Mouse (Mus musculus) embryonic facial prominence, embryonic 12.5 days (tissue): ENCODE measurements around the gene Rbm47. TPM values are rescaled to one million over a fixed set of nuclear protein-coding genes. Genes with fewer than 3 reads are reported as not detected.

ENCODE experiments used
- ATAC-seq: fragments of 200-750 bp; cut with Nextera tagmentation; 2 replicates; pipeline ENCODE4 v1.8.0; 2017; ENCODE audit not compliant: insufficient number of reproducible peaks, insufficient read depth, low FRiP score, low TSS enrichment
- H3K27ac ChIP-seq: fragments of 300-500 bp; sonication (generic); 2 replicates; pipeline ENCODE4 v1.5.1; 2016; ENCODE audit warnings: mild to moderate bottlenecking
- H3K27me3 ChIP-seq: fragments of 300-500 bp; sonication (generic); 2 replicates; pipeline ENCODE4 v1.6.1; 2016; ENCODE audit warnings: mild to moderate bottlenecking, moderate library complexity
- H3K36me3 ChIP-seq: fragments of 300-500 bp; sonication (generic); 2 replicates; pipeline ENCODE4 v1.6.1; 2016; ENCODE audit warnings: mild to moderate bottlenecking
- H3K4me1 ChIP-seq: fragments of 300-500 bp; sonication (generic); 2 replicates; pipeline ENCODE4 v1.6.1; 2016
- H3K4me2 ChIP-seq: fragments of 300-500 bp; sonication (generic); replicated peaks from 2 replicates; pipeline ENCODE4 v1.6.1; 2016; ENCODE audit warnings: mild to moderate bottlenecking, moderate library complexity
- H3K4me3 ChIP-seq: fragments of 300-500 bp; sonication (generic); 2 replicates; pipeline ENCODE4 v1.5.1; 2016; ENCODE audit warnings: mild to moderate bottlenecking
- H3K9ac ChIP-seq: fragments of 300-500 bp; sonication (generic); 2 replicates; pipeline ENCODE4 v1.6.1; 2016; ENCODE audit warnings: mild to moderate bottlenecking, moderate library complexity
- H3K9me3 ChIP-seq: fragments of 300-500 bp; sonication (generic); 2 replicates; pipeline ENCODE4 v1.6.1; 2016; ENCODE audit warnings: mild to moderate bottlenecking, moderate library complexity
- WGBS: fragments of 180-500 bp; shearing (Covaris S2); methylation state at CpG from one replicate; pipeline ENCODE4 v1.1.7; 2016; 5-methylcytosine and 5-hydroxymethylcytosine counted together
- polyA plus RNA-seq: library from polyadenylated mRNA; unstranded; fragments of >200 nt; fragmentation: Nextera tagmentation; extraction: Ambion mirVana; gene quantifications from 2 replicates; pipeline ENCODE4 v1.2.1, GENCODE M21; 2016

Rbm47 gene
- 4.5 and 5.0 TPM in 2 replicates for polyA plus RNA-seq

DNA sequence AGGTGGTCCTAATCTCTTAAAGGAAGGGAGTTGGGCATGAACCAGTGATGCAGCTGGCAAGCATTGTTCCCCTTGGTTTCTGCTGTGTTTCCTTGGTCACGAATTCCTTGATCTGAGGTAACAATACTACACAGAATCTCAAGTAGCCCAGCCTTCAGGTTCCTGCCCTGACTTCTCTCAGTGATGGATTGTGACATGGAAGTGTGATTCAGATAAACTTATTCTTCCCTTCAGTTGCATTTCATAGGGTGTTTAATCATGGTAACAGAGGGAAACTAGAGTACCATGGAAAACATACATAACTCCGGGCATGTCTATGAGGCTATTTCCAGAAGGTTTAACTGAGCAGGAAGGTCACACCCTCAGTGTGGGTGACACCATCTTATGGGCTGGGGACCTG, at the start of gene Rbm47:
Gene Rbm47, minus strand, starts transcription at position 101 of the 400 bp plus-strand sequence.
- WGBS, result 88% methylated on average over 2 of the region's 2 CpGs
- no peaks in the 10 kb centered on the region for H3K4me1 ChIP-seq

DNA sequence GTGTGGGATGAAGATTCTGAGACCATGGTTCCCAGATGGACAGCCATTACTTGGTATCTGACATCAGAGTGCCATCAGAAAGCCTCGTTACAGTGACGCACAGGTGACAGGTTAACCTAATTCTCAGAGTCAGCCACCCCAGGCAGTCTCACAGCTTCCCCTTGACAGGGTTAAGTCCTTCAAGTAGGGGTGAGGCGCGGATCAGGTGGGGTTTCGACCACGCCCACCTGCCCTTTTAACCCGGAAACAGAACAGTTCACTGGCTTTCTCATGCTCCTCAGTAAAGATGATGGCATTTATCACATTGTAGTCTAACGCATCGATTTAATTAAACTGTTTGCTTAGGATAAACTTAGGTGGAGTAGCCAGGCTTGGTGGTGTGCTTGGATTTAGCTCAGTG, 47.7 kb upstream of the Rbm47 start:
- ATAC-seq, result no peak
- Histone ChIP-seq H3K27me3 (no peaks in the 10 kb centered on the region), H3K9me3 (no peaks in the 10 kb centered on the region), H3K4me3 (no peak overlapping the region), H3K36me3 (no peaks in the 10 kb centered on the region), H3K4me2 (no peak overlapping the region), H3K27ac (0 out of 2 replicates have a peak overlapping the region, but pooled peaks have one; percentile 51), H3K4me1 (peaks cover 31% of the 10 kb centered on the region; the same call in 1 of the 2 replicates), H3K9ac (no peak overlapping the region)
- WGBS, result 75% methylated on average over 9 of the region's 9 CpGs

More for the DNA sequence above, at the start of gene Rbm47:
- Histone ChIP-seq H3K4me2 (no peak within 1 kb of the TSS), H3K9me3 (no peaks in the 10 kb centered on the region), H3K4me3 (no peak within 1 kb of the TSS), H3K27ac (0 out of 2 replicates have a peak within 1 kb of the TSS, but pooled peaks have one; percentile 38), H3K9ac (no peak within 1 kb of the TSS), H3K27me3 (no peaks in the 10 kb centered on the region), H3K36me3 (no peaks in the 10 kb centered on the region)
- no peak for ATAC-seq

DNA sequence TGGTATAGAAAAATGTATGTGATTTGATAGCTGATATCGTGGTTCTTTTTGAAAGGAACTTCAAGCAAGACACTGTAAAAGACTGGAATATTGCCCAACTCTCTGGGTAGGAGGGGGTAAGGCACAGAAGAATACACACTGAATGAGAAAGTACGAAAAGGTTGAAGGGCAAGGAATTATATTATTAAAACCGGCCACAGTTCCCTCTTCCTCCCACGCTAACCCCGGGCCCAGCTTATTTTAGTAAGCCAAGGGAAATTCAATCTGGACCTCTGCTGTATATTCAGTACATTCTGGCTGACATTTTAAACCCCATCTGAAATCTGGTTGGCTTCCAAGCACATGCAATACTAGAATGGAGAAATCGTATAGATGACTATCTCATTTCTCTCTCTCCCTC, 46.8 kb upstream of the Rbm47 start:
- Histone ChIP-seq H3K9me3 (no peaks in the 10 kb centered on the region), H3K4me2 (peak overlapping the region; percentile 33; the same call in 1 of the 2 replicates), H3K36me3 (no peaks in the 10 kb centered on the region), H3K4me3 (no peak overlapping the region), H3K9ac (no peak overlapping the region), H3K27ac (peak overlapping the region; percentile 91), H3K4me1 (peaks cover 31% of the 10 kb centered on the region; the same call in 1 of the 2 replicates), H3K27me3 (no peaks in the 10 kb centered on the region)
- ATAC-seq, result peak; percentile 79
- 20% methylated on average over 6 of the region's 6 CpGs for WGBS

DNA sequence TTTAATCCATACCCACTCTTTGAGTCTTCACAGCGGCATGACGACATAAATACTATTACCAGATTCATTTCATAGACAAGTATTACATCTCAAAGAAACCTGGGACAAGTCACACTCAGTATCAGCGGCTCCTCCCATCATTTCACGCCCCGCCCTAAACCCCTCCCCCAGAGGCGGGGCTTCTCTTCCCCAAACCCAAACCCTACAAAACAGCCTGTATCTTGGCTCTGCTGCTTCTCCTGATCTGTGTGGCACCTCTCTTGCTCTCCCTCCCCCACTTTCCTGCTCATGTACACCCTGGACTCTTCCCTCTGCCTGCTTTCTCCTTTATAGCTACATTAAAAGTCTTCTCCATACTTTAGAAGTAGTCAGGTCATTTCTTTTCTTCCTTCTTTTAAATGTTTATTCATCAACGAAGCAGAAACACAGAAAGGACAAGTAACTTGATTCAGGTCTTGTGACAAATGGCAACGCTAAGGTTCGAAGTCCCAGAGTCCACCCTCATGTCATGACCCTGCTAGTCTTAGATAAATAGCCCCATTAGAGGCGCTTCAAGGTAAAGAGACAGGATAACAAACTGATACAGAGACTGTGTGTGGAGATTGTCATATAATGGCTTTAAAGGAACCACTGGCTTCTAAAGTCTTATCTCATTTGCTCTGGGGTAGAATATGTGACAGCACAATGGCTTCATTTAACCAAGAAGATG, 42.8 kb upstream of the Rbm47 start:
- 58% methylated on average over 10 of the region's 10 CpGs for WGBS
- Histone ChIP-seq H3K9me3 (no peaks in the 10 kb centered on the region), H3K4me3 (no peak overlapping the region), H3K27ac (no peak overlapping the region), H3K27me3 (no peaks in the 10 kb centered on the region), H3K36me3 (no peaks in the 10 kb centered on the region), H3K9ac (no peak overlapping the region), H3K4me1 (peaks cover 28% of the 10 kb centered on the region; the same call in 1 of the 2 replicates), H3K4me2 (no peak overlapping the region)
- no peak for ATAC-seq

DNA sequence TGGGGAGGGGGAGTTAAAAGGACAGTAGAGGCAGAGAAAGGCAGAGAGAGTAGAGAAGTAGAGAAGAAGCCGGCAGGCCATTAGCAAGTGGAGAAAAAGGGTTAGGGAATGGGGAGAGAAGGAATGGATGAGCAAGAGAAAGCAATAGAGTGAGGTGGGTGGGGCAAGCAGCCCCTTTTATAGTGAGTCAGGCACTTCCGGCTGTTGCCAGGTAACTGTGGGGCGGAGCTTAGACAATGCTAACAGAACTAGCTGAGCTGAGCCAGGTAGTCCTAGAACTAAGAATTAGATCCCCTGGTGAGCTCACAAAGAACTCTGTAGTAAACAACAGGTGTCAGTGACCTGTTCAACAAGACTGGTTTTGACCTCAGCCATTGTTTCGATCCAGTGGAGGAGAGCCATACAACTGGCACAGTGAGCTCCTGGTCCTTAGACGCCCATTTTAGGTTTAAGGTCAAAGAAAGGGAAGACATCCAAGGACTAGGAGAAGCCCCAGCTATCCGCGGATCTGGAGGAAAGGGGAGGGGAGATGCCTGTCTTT, 41.5 kb upstream of the Rbm47 start:
- H3K9ac ChIP-seq, result no peak overlapping the region
- H3K9me3 ChIP-seq, result no peaks in the 10 kb centered on the region
- no peaks in the 10 kb centered on the region for H3K36me3 ChIP-seq
- no peaks in the 10 kb centered on the region for H3K27me3 ChIP-seq
- H3K4me3 ChIP-seq, result no peak overlapping the region
- no peak for ATAC-seq
- no peak overlapping the region for H3K4me2 ChIP-seq
- 57% methylated on average over 7 of the region's 7 CpGs for WGBS
- peaks cover 16% of the 10 kb centered on the region; the same call in 1 of the 2 replicates for H3K4me1 ChIP-seq
- H3K27ac ChIP-seq, result no peak overlapping the region

DNA sequence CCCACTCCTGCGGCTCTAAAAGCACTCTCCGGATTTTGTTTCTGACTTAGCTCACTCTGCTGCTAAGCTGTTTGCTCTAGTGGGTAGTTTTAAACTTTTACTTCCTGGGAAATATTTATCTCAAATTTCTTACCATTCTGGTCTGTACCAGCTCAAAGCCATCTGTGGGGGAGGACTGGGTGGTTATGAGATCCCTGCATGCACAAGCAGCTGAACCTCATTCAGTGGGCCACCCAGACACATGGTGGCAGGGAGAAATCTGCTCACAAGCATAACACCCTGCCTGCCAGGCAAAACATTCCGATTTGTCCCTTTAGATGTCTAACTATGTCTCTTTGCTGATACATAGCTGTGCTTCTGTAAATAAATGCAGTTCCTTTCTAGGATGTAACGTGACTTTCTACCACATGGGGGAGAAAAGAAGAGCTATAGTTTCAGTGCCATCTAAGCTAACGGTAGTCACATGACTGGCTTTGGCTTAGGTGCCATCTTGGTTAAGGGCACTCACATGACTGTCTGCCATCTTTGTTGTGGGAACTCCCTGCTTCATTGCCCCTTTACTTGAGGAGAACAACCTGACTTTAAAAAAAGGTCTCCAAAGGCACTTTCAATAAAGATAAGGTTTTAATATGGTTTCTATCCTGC, 36.7 kb upstream of the Rbm47 start:
- no peaks in the 10 kb centered on the region for H3K4me1 ChIP-seq
- ATAC-seq, result peak; percentile 39; the same call in 1 of the 2 replicates
- H3K27me3 ChIP-seq, result no peaks in the 10 kb centered on the region
- H3K27ac ChIP-seq, result peak overlapping the region; percentile 50
- H3K9me3 ChIP-seq, result no peaks in the 10 kb centered on the region
- no peak overlapping the region for H3K4me3 ChIP-seq
- H3K4me2 ChIP-seq, result no peak overlapping the region
- H3K9ac ChIP-seq, result no peak overlapping the region
- H3K36me3 ChIP-seq, result no peaks in the 10 kb centered on the region
- WGBS, result 57% methylated on average over 5 of the region's 5 CpGs

DNA sequence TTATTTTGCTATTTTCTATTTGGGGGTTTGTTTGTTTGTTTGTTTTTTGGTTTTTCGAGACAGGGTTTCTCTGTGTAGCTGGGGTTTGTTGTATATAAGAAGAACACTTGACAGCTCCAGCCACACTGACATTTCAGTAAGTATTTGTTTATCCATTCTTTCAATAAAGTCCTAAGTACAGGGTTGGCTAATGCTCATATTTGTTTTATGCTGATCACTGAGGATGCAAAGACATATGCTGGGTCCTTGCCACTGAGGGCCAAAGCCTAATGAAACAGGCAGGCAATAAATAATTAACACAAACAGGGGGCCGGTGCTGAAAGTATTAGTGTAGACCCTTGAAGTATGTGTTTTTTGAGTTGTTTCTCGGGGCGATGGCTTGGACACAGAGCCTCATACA, 32.0 kb upstream of the Rbm47 start:
- WGBS, result 85% methylated on average over 4 of the region's 4 CpGs
- H3K36me3 ChIP-seq, result no peaks in the 10 kb centered on the region
- no peak for ATAC-seq

DNA sequence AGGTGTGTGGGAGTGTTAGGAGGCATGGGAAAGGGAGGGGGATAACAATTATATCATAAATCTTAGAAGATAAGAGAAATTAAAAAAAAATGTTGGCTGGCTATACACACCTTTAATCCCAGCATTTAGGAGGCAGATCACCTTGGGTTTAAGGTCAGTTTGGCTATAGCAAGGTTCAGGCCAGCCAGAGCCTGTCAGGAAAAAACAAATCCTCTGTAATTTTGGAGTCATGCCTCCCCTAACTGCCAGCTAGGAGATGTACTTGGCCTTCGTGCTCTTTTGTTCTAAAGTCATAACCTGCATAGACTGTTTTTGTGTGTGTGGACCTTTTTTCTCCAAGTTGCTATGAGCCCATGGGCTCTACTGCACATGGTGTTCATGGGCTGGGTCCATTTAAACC, 30.5 kb upstream of the Rbm47 start:
- Histone ChIP-seq H3K27ac (no peak overlapping the region), H3K36me3 (no peaks in the 10 kb centered on the region), H3K9me3 (no peaks in the 10 kb centered on the region), H3K9ac (no peak overlapping the region), H3K27me3 (no peaks in the 10 kb centered on the region), H3K4me3 (no peak overlapping the region), H3K4me2 (no peak overlapping the region), H3K4me1 (no peaks in the 10 kb centered on the region)
- 76% methylated on average over 1 of the region's 1 CpGs for WGBS
- no peak for ATAC-seq

More for the DNA sequence above, 32.0 kb upstream of the Rbm47 start:
- Histone ChIP-seq H3K4me1 (no peaks in the 10 kb centered on the region), H3K27ac (no peak overlapping the region), H3K4me3 (no peak overlapping the region), H3K4me2 (no peak overlapping the region), H3K27me3 (no peaks in the 10 kb centered on the region), H3K9me3 (no peaks in the 10 kb centered on the region), H3K9ac (no peak overlapping the region)

DNA sequence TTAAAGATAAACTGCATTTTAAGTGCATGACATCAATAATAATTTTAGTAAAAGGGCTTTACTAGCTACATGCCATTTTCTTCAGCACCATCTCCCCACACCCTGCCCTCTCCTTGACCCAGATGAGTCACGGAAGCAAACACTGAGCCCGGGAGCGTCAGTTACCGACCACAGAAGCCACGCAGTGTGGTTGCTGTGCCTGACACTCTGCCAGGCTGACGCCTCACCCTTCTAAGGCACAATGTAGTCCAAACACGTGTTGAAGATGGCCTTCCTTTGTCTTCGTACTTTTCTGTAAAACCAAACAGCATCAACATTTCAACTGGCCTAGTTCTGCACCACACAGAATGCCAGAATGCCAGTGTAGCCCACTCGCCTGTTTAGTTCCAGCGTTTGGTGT, 27.1 kb upstream of the Rbm47 start:
- no peak for ATAC-seq
- H3K36me3 ChIP-seq, result no peaks in the 10 kb centered on the region
- H3K4me3 ChIP-seq, result no peak overlapping the region
- H3K27me3 ChIP-seq, result no peaks in the 10 kb centered on the region
- no peak overlapping the region for H3K4me2 ChIP-seq
- no peak overlapping the region for H3K27ac ChIP-seq
- no peak overlapping the region for H3K9ac ChIP-seq
- H3K9me3 ChIP-seq, result no peaks in the 10 kb centered on the region
- WGBS, result 75% methylated on average over 10 of the region's 10 CpGs
- no peaks in the 10 kb centered on the region for H3K4me1 ChIP-seq

DNA sequence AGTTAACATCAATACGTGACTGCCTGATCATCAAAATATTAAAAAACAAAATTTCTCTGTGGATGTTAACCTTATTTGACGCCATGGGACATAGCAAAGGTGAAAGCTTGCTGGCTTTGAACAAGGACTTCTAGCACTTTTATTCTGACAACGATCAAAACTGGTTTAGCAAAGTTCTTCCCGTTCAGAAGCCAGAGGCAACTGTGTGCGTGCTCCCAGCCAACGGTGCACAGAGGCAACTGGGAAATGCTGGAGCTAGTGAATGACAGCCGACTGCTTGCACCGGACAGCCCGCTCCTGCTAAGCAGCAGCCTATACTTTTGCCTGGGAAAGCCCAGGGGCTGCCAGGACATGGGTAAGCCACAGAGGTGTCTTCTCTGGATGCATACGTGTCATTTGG, 22.4 kb upstream of the Rbm47 start:
- H3K27ac ChIP-seq, result no peak overlapping the region
- H3K27me3 ChIP-seq, result no peaks in the 10 kb centered on the region
- H3K4me2 ChIP-seq, result no peak overlapping the region
- no peaks in the 10 kb centered on the region for H3K36me3 ChIP-seq
- H3K9ac ChIP-seq, result no peak overlapping the region
- H3K4me1 ChIP-seq, result no peaks in the 10 kb centered on the region
- WGBS, result 82% methylated on average over 10 of the region's 10 CpGs
- no peak overlapping the region for H3K4me3 ChIP-seq
- H3K9me3 ChIP-seq, result no peaks in the 10 kb centered on the region
- ATAC-seq, result no peak

DNA sequence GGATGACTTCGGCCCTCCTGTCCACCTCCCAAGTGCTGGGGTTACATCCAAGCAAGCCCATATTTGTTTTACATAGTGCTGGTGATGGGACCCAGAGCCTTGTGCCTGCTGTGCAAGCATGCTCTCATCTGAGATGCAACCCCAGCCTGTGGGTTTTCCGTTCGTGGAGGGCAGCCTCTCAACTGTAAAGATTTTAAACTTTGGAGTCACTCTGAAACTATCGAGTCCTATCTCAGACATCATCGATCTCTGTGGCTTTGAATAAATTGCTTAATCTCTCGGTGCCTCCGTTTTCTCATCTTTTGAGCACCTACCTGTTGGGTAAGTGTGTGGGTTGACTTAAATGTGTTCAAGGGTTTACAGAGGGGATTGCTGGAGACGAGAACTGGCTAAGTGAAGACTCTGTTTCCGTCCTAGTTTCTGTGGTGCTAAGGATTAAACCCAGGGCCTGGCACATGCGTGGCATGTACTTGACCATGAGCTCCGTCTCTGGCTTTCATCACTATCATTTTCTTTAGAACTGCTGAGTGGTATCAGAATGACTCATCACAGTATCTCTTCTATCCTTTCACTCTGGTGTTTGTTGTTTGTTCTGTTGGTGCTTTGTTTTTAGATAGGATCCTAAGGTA, 20.4 kb upstream of the Rbm47 start:
- WGBS, result 90% methylated on average over 11 of the region's 11 CpGs
- no peaks in the 10 kb centered on the region for H3K36me3 ChIP-seq
- no peaks in the 10 kb centered on the region for H3K4me1 ChIP-seq
- H3K4me3 ChIP-seq, result no peak overlapping the region
- no peaks in the 10 kb centered on the region for H3K27me3 ChIP-seq
- H3K27ac ChIP-seq, result no peak overlapping the region
- no peak overlapping the region for H3K9ac ChIP-seq
- no peak overlapping the region for H3K4me2 ChIP-seq
- ATAC-seq, result no peak
- H3K9me3 ChIP-seq, result no peaks in the 10 kb centered on the region

DNA sequence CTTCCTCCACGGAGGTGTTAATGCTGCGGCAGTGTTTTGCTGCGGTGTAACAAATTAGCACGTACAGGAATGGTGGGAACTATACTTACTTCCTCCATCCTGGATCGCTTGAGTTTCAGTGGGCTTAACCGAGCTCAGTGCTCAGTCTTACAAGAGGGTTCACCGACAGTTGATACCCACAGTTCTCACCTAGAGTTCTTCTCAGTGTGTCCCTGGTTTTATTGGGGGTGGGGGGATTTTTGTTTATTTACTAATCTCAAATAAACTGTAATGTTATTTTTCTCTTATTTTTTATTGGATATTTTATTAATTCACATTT, 18.2 kb upstream of the Rbm47 start:
- Histone ChIP-seq H3K4me3 (no peak overlapping the region), H3K9me3 (no peaks in the 10 kb centered on the region), H3K4me1 (no peaks in the 10 kb centered on the region), H3K27me3 (no peaks in the 10 kb centered on the region), H3K4me2 (no peak overlapping the region), H3K36me3 (no peaks in the 10 kb centered on the region), H3K9ac (no peak overlapping the region), H3K27ac (no peak overlapping the region)
- ATAC-seq, result no peak
- whole genome bisulfite sequencing, result 88% methylated on average over 7 of the region's 7 CpGs
